Mouse (Mus musculus) small intestine, adult 2 months (tissue): ENCODE results near the gene Ebf1.

ENCODE experiments used
- CTCF ChIP-seq: fragments of 200-500 bp; IDR thresholded peaks from 2 replicates; pipeline ENCODE4 v1.5.1; 2012; ENCODE audit warnings: low read depth, mild to moderate bottlenecking, control low read depth, inconsistent platforms, low read length, moderate library complexity, mixed read lengths; ENCODE audit not compliant: insufficient replicate concordance, insufficient read length; ENCODE audit errors: extremely low read depth
- POLR2A ChIP-seq: fragments of 200-500 bp; IDR thresholded peaks from 2 replicates; pipeline ENCODE4 v1.6.1; 2012; ENCODE audit warnings: low read depth, mild to moderate bottlenecking, control low read depth, inconsistent platforms, low read length, moderate library complexity

- TF ChIP-seq POLR2A, result no peak
- no peak for TF ChIP-seq CTCF
Measured at GRCm38 (mm10) chr11:44984381-44984780, 367.3 kb downstream of the Ebf1 start.
